Mouse (Mus musculus) C2C12 (cell line): Measurements from ENCODE around the gene Tpm3.

Source experiments
- CEBPB ChIP-seq: IDR thresholded peaks from one replicate; pipeline ENCODE4 v1.6.1; 2011; ENCODE audit warnings: low read depth, mild to moderate bottlenecking, control low read depth, moderate library complexity
- CTCF ChIP-seq: IDR thresholded peaks from one replicate; pipeline ENCODE4 v1.5.1; 2011; ENCODE audit not compliant: control insufficient read depth, insufficient read depth, insufficient read length
- USF1 ChIP-seq: IDR thresholded peaks from one replicate; pipeline ENCODE4 v1.6.1; 2011; ENCODE audit warnings: low read depth, mild to moderate bottlenecking, control low read depth, moderate library complexity

- no peak for TF ChIP-seq USF1
- no peak for TF ChIP-seq CTCF
- no peak for TF ChIP-seq CEBPB
These were observed 39.3 kb downstream of the Tpm3 start for GRCm38 (mm10) chr3:90111706-90112105.
